Mouse (Mus musculus) embryo, embryonic 10 days (tissue): ENCODE measurements around the gene Hist1h4b.

Experiments used
- DNase-seq: peaks from one replicate; pipeline ENCODE4 v3.0.0-alpha.2; 2015; ENCODE audit warnings: low spot score

The Hist1h4b gene

GRCm38 (mm10) chr13:23799405-23799804, 42.6 kb downstream of the Hist1h4b start:
- no peak for DNase-seq

GRCm38 (mm10) chr13:23804532-23804931, 47.7 kb downstream of the Hist1h4b start:
- DNase-seq: no peak

- no peak for DNase-seq
Observed at GRCm38 (mm10) chr13:23806422-23807052, 49.7 kb downstream of the Hist1h4b start, which contains the start of gene Slc17a2. Gene Slc17a2, plus strand, starts transcription at chr13:23806993.
